Comparison of ENCODE assay signal across 8 mouse cellular contexts in genomic region chr16:84774003-84774703, GRCm38 (mm10). TPM values are rescaled to one million over a fixed set of nuclear protein-coding genes. Genes with fewer than 3 reads are reported as not detected.
DNase-seq lines count a peak whose midpoint lies in the region; ATAC-seq and TF ChIP-seq lines count a peak whose summit lies in the region.

Jam2 (plus strand) TSS chr16:84774123.

- no peak for TF ChIP-seq CTCF in kidney, adult 2 months (conservative IDR thresholded peaks at IDR 0.05; ENCODE audit: insufficient read depth, insufficient read length, low read depth, low read length)

- H3K4me2 ChIP-seq in embryonic facial prominence, embryonic 13.5 days: peak within 1 kb of the TSS; percentile 96
- peak within 1 kb of the TSS; percentile 98 for H3K4me2 ChIP-seq in limb, embryonic 12.5 days
- H3K4me2 ChIP-seq in midbrain, embryonic 12.5 days (replicated peaks): peak within 1 kb of the TSS; percentile 67

- TF ChIP-seq POLR2A in kidney, adult 2 months (IDR thresholded peaks at IDR 0.05; ENCODE audit: low read depth, low read length): no peak

- peak within 1 kb of the TSS; percentile 3; the same call in 1 of the 2 replicates for H3K27ac ChIP-seq in embryonic facial prominence, embryonic 13.5 days
- H3K27ac ChIP-seq in kidney, adult 2 months (ENCODE audit: insufficient read depth, low read depth, low read length): peak within 1 kb of the TSS; percentile 41; the same call in 1 of the 2 replicates
- H3K27ac ChIP-seq in limb, embryonic 12.5 days: no peak within 1 kb of the TSS
- peak within 1 kb of the TSS; percentile 98 for H3K27ac ChIP-seq in midbrain, embryonic 12.5 days (replicated peaks)

- peak within 1 kb of the TSS; percentile 44 for H3K4me3 ChIP-seq in erythroblast, embryonic 14.5 days (replicated peaks)
- peak within 1 kb of the TSS; percentile 64 for H3K4me3 ChIP-seq in embryonic facial prominence, embryonic 13.5 days
- peak within 1 kb of the TSS; percentile 58 for H3K4me3 ChIP-seq in kidney, adult 2 months (ENCODE audit: insufficient read depth, low read depth, low read length)
- peak within 1 kb of the TSS; percentile 65 for H3K4me3 ChIP-seq in limb, embryonic 12.5 days (replicated peaks)
- H3K4me3 ChIP-seq in midbrain, embryonic 12.5 days: peak within 1 kb of the TSS; percentile 82

- no peaks in the 10 kb centered on the region; the same call in 1 of the 2 replicates for H3K9me3 ChIP-seq in erythroblast, embryonic 14.5 days (ENCODE audit: control insufficient read depth, low read length)
- no peaks in the 10 kb centered on the region for H3K9me3 ChIP-seq in embryonic facial prominence, embryonic 13.5 days
- no peaks in the 10 kb centered on the region for H3K9me3 ChIP-seq in limb, embryonic 12.5 days
- peaks cover 2% of the 10 kb centered on the region; the same call in 1 of the 2 replicates for H3K9me3 ChIP-seq in midbrain, embryonic 12.5 days

- no peak for ATAC-seq in erythroblast, adult 5-6 weeks (replicated peaks; ENCODE audit: low FRiP score, poor library complexity, severe bottlenecking)
- peak; percentile 77 for ATAC-seq in embryonic facial prominence, embryonic 13.5 days (ENCODE audit: insufficient number of reproducible peaks, insufficient read depth, low FRiP score, low TSS enrichment, low read depth)
- ATAC-seq in limb, embryonic 12.5 days (ENCODE audit: insufficient number of reproducible peaks, insufficient read depth, low FRiP score, low TSS enrichment, low read depth): peak; percentile 81
- peak; percentile 86 for ATAC-seq in midbrain, embryonic 12.5 days (ENCODE audit: low FRiP score, low read depth)

- peak within 1 kb of the TSS; percentile 70 for H3K9ac ChIP-seq in embryonic facial prominence, embryonic 13.5 days
- peak within 1 kb of the TSS; percentile 70 for H3K9ac ChIP-seq in limb, embryonic 12.5 days (replicated peaks)
- H3K9ac ChIP-seq in midbrain, embryonic 12.5 days (replicated peaks): peak within 1 kb of the TSS; percentile 92

- DNase-seq in heart, adult 8-10 months (ENCODE audit: low spot score): peak; percentile 88
- DNase-seq in kidney, adult 2 months: peak; percentile 72
- peak; percentile 34 for DNase-seq in skeletal muscle tissue, adult 2 months (ENCODE audit: low read depth, low spot score)

- H3K27me3 ChIP-seq in erythroblast, embryonic 14.5 days (ENCODE audit: control insufficient read depth): peaks cover 44% of the 10 kb centered on the region
- H3K27me3 ChIP-seq in embryonic facial prominence, embryonic 13.5 days: peaks cover 29% of the 10 kb centered on the region
- no peaks in the 10 kb centered on the region for H3K27me3 ChIP-seq in kidney, adult 2 months (replicated peaks; ENCODE audit: control insufficient read depth, insufficient read depth, low read length)
- H3K27me3 ChIP-seq in limb, embryonic 12.5 days: peaks cover 42% of the 10 kb centered on the region
- H3K27me3 ChIP-seq in midbrain, embryonic 12.5 days: no peaks in the 10 kb centered on the region

- no peaks in the 10 kb centered on the region for H3K4me1 ChIP-seq in erythroblast, embryonic 14.5 days (ENCODE audit: control insufficient read depth)
- peaks cover 8% of the 10 kb centered on the region; the same call in 1 of the 2 replicates for H3K4me1 ChIP-seq in embryonic facial prominence, embryonic 13.5 days
- H3K4me1 ChIP-seq in kidney, adult 2 months (ENCODE audit: control insufficient read depth, insufficient read depth, low read length): no peaks in the 10 kb centered on the region
- H3K4me1 ChIP-seq in limb, embryonic 12.5 days (replicated peaks): peaks cover 9% of the 10 kb centered on the region
- H3K4me1 ChIP-seq in midbrain, embryonic 12.5 days: peaks cover 18% of the 10 kb centered on the region

- under 1% methylated on average over 43 of the region's 43 CpGs for WGBS in embryonic facial prominence, embryonic 13.5 days
- 1% methylated on average over 43 of the region's 43 CpGs for WGBS in kidney, adult 2 months
- WGBS in limb, embryonic 12.5 days: under 1% methylated on average over 43 of the region's 43 CpGs
- WGBS in midbrain, embryonic 12.5 days: under 1% methylated on average over 43 of the region's 43 CpGs

- H3K36me3 ChIP-seq in erythroblast, embryonic 14.5 days (ENCODE audit: control insufficient read depth): no peaks in the 10 kb centered on the region
- H3K36me3 ChIP-seq in embryonic facial prominence, embryonic 13.5 days: no peaks in the 10 kb centered on the region
- no peaks in the 10 kb centered on the region for H3K36me3 ChIP-seq in kidney, adult 2 months (ENCODE audit: control insufficient read depth, insufficient read depth, low read length)
- no peaks in the 10 kb centered on the region for H3K36me3 ChIP-seq in limb, embryonic 12.5 days
- peaks cover 12% of the 10 kb centered on the region for H3K36me3 ChIP-seq in midbrain, embryonic 12.5 days

RNA-seq across cellular contexts. Expression of gene Jam2, which starts in this region (rescaled TPM):
- not detected in 2 replicates for polyA plus RNA-seq in erythroblast, embryonic 14.5 days (2012)
- not detected in 2 replicates for total RNA-seq in erythroblast, adult 5-6 weeks (2015; ENCODE audit: low replicate concordance)
- total RNA-seq in erythroblast, adult 5-6 weeks (2017; ENCODE audit: low replicate concordance): 0.09 TPM in 1 of 2 replicates, not detected in the other
- polyA plus RNA-seq in embryonic facial prominence, embryonic 13.5 days (2015; fragmentation: Nextera tagmentation; extraction: Ambion mirVana): 4.7 and 6.5 TPM in 2 replicates
- total RNA-seq in heart, adult 8-10 months (2022): 10 to 100 TPM; 89.2 to 94.1 (median 91.6) TPM
- polyA plus RNA-seq in kidney, adult 2 months (2012; rRNA removed): 5.0 and 6.1 TPM in 2 replicates
- 4.3 and 4.5 TPM in 2 replicates for polyA plus RNA-seq in limb, embryonic 12.5 days (2016; fragmentation: Nextera tagmentation; extraction: Ambion mirVana)
- polyA plus RNA-seq in midbrain, embryonic 12.5 days (2016; fragmentation: Nextera tagmentation; extraction: Ambion mirVana): 73.7 and 75.8 TPM in 2 replicates

Comparison
In these comparisons a context has a peak if more than half of its experiments do, and no peak if none do; other contexts are left out.
1. RNA of gene Jam2 (total RNA-seq): 89.2 to 94.1 TPM in heart, adult 8-10 months; 0.09 TPM in erythroblast, adult 5-6 weeks; every median in the first group is over 10 times any median in the second.
2. DNase-seq: peak in every context shown above with its lines; median percentile 88 in heart, adult 8-10 months; 72 in kidney, adult 2 months; 34 in skeletal muscle tissue, adult 2 months.
3. Peak in every context shown above with its lines, with median percentiles within 50 percentile points of each other: H3K4me3 ChIP-seq, H3K4me2 ChIP-seq and H3K9ac ChIP-seq.